Mouse (Mus musculus) stomach, embryonic 14.5 days (tissue): ENCODE data around the gene Ints6. TPM values are rescaled to one million over a fixed set of nuclear protein-coding genes. Genes with fewer than 3 reads are reported as not detected.
"Not testable (repeated sequence)": the region's sequence is repeated elsewhere in the genome, so short reads cannot be mapped to it uniquely, and the experiment has no call there.

ENCODE experiments used
- ATAC-seq: fragments of 200-750 bp; cut with Nextera tagmentation; 2 replicates; pipeline ENCODE4 v1.8.0; 2017; ENCODE audit warnings: low read depth, moderate TSS enrichment; ENCODE audit not compliant: insufficient number of reproducible peaks, insufficient read depth, low FRiP score
- H3K27ac ChIP-seq: fragments of 300-500 bp; sonication (generic); 2 replicates; pipeline ENCODE4 v1.5.1; 2014; ENCODE audit warnings: mild to moderate bottlenecking, low read length, moderate library complexity, mixed read lengths
- H3K27me3 ChIP-seq: fragments of 300-500 bp; sonication (generic); 2 replicates; pipeline ENCODE4 v1.6.1; 2014; ENCODE audit warnings: low read length, control low read depth, mixed read lengths; ENCODE audit not compliant: control insufficient read depth, insufficient read depth
- H3K36me3 ChIP-seq: fragments of 300-500 bp; sonication (generic); 2 replicates; pipeline ENCODE4 v1.6.1; 2014; ENCODE audit warnings: mild to moderate bottlenecking, control low read depth, low read length, moderate library complexity, mixed read lengths; ENCODE audit not compliant: control insufficient read depth, insufficient read depth
- H3K4me1 ChIP-seq: fragments of 300-500 bp; sonication (generic); 2 replicates; pipeline ENCODE4 v1.6.1; 2014; ENCODE audit warnings: low read length, control low read depth, mixed read lengths; ENCODE audit not compliant: control insufficient read depth, insufficient read depth
- H3K4me2 ChIP-seq: fragments of 300-500 bp; sonication (generic); replicated peaks from 2 replicates; pipeline ENCODE4 v1.6.1; 2014; ENCODE audit warnings: low read depth, low read length, control low read depth
- H3K4me3 ChIP-seq: fragments of 300-500 bp; sonication (generic); 2 replicates; pipeline ENCODE4 v1.5.1; 2014; ENCODE audit warnings: low read depth, low read length, control low read depth
- H3K9ac ChIP-seq: fragments of 300-500 bp; sonication (generic); replicated peaks from 2 replicates; pipeline ENCODE4 v1.6.1; 2014; ENCODE audit warnings: low read depth, mild to moderate bottlenecking, control low read depth, low read length, moderate library complexity, mixed read lengths
- H3K9me3 ChIP-seq: fragments of 300-500 bp; sonication (generic); 2 replicates; pipeline ENCODE4 v1.6.1; 2016; ENCODE audit warnings: low read depth, low read length, control low read depth; ENCODE audit not compliant: control insufficient read depth
- WGBS: fragments of 180-500 bp; shearing (Covaris S2); extraction: QIAGEN DNeasy Blood & Tissue Kit; methylation state at CpG from one replicate; pipeline ENCODE4 v1.1.7; 2014; 5-methylcytosine and 5-hydroxymethylcytosine counted together
- polyA plus RNA-seq: library from polyadenylated mRNA; unstranded; fragments of >200 nt; fragmentation: Nextera tagmentation; extraction: Ambion mirVana; gene quantifications from 2 replicates; pipeline ENCODE4 v1.2.1, GENCODE M21; 2014

Ints6 gene
- polyA plus RNA-seq, 1 experiment from 2014 or later, result 36.6 TPM

DNA sequence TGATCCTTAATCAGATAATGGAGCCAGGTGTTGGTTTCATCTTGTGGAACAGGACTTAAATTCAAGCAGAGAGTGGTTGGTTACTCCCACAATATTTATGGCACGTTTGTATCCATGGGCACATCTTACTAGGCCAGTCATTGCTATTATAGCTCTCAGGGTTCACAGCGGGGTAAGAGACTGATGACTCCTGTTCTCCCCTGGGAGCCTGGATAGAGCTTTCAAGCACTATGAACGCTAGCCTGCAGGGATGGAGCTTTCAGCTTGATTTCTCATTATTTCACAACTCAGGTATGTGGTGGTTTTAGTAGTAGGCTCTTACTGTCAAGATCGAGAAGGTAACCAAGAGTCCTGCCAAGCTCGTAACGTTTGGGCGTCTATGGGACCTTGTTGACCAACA, 105.0 kb downstream of the Ints6 start:
- Histone ChIP-seq H3K9ac (no peak overlapping the region), H3K4me1 (no peaks in the 10 kb centered on the region), H3K4me3 (no peak overlapping the region), H3K9me3 (no peaks in the 10 kb centered on the region), H3K36me3 (no peaks in the 10 kb centered on the region), H3K4me2 (no peak overlapping the region), H3K27ac (no peak overlapping the region), H3K27me3 (no peaks in the 10 kb centered on the region)
- WGBS, result 85% methylated on average over 7 of the region's 7 CpGs
- no peak for ATAC-seq

DNA sequence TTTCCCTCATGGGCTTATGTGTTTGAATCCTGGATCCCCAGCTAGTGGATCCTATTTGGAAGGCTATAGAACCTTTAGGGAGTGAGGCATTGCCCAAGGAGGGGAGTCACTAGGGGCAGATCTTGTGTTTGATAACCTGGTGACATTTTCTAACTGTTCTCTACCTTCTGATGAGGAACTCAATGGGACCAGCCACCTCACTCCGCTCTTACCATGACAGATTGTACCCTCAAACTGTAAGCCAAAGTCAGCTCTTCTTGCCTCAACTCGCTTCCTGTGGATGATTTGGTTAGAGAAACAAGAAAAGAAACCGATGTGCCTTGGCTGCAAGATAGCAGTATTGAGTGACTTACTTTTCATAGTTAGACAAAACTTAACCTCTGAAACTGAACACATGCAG, 109.2 kb downstream of the Ints6 start:
- Histone ChIP-seq H3K9me3 (no peaks in the 10 kb centered on the region), H3K4me2 (no peak overlapping the region), H3K27me3 (no peaks in the 10 kb centered on the region), H3K4me3 (no peak overlapping the region), H3K4me1 (no peaks in the 10 kb centered on the region), H3K36me3 (no peaks in the 10 kb centered on the region), H3K9ac (no peak overlapping the region), H3K27ac (no peak overlapping the region)
- no peak for ATAC-seq
- 91% methylated on average over 3 of the region's 3 CpGs for WGBS

DNA sequence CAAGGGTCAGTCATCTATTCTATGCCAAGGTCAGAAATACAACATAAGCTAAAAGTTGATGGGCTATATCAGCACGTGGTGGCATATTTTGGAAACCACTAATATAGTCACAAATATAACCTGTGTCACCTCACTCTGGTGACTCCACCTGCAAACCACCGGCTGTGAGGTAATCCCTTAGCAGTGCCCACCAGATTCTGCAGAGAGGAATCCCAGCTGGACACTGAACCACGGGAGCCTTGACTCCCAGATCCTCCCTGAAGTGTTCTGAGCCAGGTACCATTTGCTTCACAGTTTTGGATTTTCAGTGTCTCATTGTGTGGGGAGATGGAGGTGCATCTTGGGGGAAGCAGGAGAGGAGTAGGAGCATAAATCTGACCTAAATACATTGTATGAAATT, 110.6 kb downstream of the Ints6 start:
- Histone ChIP-seq H3K36me3 (no peaks in the 10 kb centered on the region), H3K4me1 (no peaks in the 10 kb centered on the region), H3K4me3 (no peak overlapping the region), H3K27ac (no peak overlapping the region), H3K4me2 (no peak overlapping the region), H3K27me3 (no peaks in the 10 kb centered on the region), H3K9me3 (no peaks in the 10 kb centered on the region), H3K9ac (no peak overlapping the region)
- WGBS, result 66% methylated on average over 3 of the region's 3 CpGs
- ATAC-seq, result no peak

DNA sequence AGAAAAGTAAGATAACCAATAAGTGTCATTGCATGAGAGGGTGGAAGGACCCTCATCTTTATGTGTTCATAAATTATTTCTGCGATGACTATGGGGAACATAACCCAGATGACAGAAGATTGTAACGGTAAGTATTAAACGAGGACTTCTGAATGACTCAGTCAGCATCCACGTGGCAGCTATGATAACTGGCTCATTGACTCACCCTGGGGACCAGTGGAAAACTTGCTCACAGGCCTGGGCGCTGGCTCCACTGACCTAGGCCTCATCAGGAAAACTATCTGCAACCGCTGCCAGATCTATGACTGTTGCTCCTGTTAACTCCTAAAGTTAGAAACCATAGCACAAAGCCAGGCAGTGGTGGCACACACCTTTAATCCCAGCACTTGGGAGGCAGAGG, 112.6 kb downstream of the Ints6 start:
- Histone ChIP-seq H3K9me3 (no peaks in the 10 kb centered on the region), H3K27me3 (no peaks in the 10 kb centered on the region), H3K27ac (no peak overlapping the region), H3K9ac (no peak overlapping the region), H3K4me3 (no peak overlapping the region), H3K4me1 (no peaks in the 10 kb centered on the region), H3K36me3 (no peaks in the 10 kb centered on the region), H3K4me2 (no peak overlapping the region)
- 83% methylated on average over 6 of the region's 6 CpGs for WGBS
- ATAC-seq, result no peak

DNA sequence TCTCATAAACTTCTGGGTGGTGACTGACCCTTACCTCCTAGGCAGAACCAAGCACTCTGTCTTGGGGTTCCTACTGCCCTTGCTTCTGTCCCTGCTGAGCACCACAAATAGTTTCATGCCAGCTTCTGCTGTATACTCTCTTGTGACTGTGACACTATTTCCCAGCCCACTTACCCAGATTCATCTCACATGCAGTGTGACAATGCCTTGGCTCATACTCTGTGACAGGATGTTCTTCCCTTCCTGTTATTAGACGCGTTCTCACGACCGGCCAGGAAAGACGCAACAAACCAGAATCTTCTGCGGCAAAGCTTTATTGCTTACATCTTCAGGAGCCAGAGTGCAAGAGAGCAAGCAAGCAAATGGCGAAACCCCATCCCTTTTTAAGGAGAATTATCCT, 118.6 kb downstream of the Ints6 start:
- H3K27me3 ChIP-seq, H3K4me1 ChIP-seq, ATAC-seq, H3K36me3 ChIP-seq, H3K9ac ChIP-seq, H3K9me3 ChIP-seq, H3K4me3 ChIP-seq, H3K27ac ChIP-seq, H3K4me2 ChIP-seq: not testable (repeated sequence)
- WGBS, result 88% methylated on average over 6 of the region's 7 CpGs

DNA sequence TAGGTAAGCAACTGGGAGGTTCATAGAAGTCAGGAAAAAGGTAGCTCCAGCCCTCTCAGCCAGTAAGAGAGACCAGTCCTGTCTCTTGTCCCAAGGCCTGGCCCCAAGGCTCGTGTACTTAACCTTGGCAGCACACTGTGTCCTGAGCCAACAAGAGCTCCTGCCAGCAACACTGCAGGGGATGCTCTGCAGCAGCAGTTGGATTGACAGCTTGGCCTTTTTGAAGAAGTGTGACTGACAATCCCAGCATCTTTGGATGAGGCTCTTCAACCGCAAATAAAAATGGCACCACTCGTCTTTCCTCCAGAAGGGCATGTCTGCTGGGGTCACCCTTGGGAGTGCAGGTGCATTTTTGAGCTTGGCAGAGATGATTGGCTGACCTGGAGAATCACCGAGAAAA, 120.6 kb downstream of the Ints6 start:
- Histone ChIP-seq H3K9me3 (no peaks in the 10 kb centered on the region), H3K9ac (no peak overlapping the region), H3K4me3 (no peak overlapping the region), H3K36me3 (no peaks in the 10 kb centered on the region), H3K4me1 (0 out of 2 replicates have a peak, but pooled peaks cover 9% of the 10 kb centered on the region), H3K27me3 (no peaks in the 10 kb centered on the region), H3K4me2 (no peak overlapping the region), H3K27ac (no peak overlapping the region)
- no peak for ATAC-seq
- WGBS, result 75% methylated on average over 4 of the region's 4 CpGs

- H3K9me3 ChIP-seq, result no peaks in the 10 kb centered on the region
- no peaks in the 10 kb centered on the region for H3K36me3 ChIP-seq
- ATAC-seq, result no peak
- no peak overlapping the region for H3K9ac ChIP-seq
- 0 out of 2 replicates have a peak, but pooled peaks cover 9% of the 10 kb centered on the region for H3K4me1 ChIP-seq
- no peak overlapping the region for H3K27ac ChIP-seq
- no peak overlapping the region for H3K4me3 ChIP-seq
- no peaks in the 10 kb centered on the region for H3K27me3 ChIP-seq
- 84% methylated on average over 5 of the region's 5 CpGs for WGBS
- H3K4me2 ChIP-seq, result no peak overlapping the region
Measured at GRCm38 (mm10) chr14:62639551-62639950, 121.4 kb downstream of the Ints6 start.

DNA sequence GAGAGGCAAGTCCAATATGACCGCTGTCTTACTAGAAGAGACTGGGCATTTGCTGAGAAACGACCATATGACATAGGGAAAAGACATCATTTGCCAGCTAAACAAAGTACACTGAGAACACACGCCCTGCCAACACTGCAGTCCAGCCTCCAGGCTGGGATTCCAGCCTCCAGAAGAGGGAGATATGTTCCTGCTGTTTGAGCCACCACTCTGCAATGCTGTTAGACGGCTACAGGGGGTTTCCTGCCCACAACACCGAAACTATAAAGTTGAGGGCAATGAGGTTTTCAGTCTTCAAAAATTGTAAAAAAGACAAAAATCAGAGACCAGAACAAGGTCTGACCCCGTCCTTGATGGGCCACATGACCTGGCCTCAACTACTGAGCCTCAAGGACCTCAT, 121.9 kb downstream of the Ints6 start:
- Histone ChIP-seq H3K4me3 (no peak overlapping the region), H3K27ac (no peak overlapping the region), H3K36me3 (no peaks in the 10 kb centered on the region), H3K4me2 (no peak overlapping the region), H3K9ac (no peak overlapping the region), H3K27me3 (no peaks in the 10 kb centered on the region), H3K4me1 (0 out of 2 replicates have a peak, but pooled peaks cover 9% of the 10 kb centered on the region), H3K9me3 (no peaks in the 10 kb centered on the region)
- WGBS, result 63% methylated on average over 6 of the region's 6 CpGs
- no peak for ATAC-seq

GRCm38 (mm10) chr14:62638345-62638702, 122.6 kb downstream of the Ints6 start:
- 47% methylated on average over 6 of the region's 6 CpGs for WGBS
- Histone ChIP-seq H3K4me3 (no peak overlapping the region), H3K4me1 (0 out of 2 replicates have a peak, but pooled peaks cover 9% of the 10 kb centered on the region), H3K27me3 (no peaks in the 10 kb centered on the region), H3K9me3 (no peaks in the 10 kb centered on the region), H3K4me2 (no peak overlapping the region), H3K27ac (no peak overlapping the region), H3K9ac (no peak overlapping the region), H3K36me3 (no peaks in the 10 kb centered on the region)
- ATAC-seq, result no peak
